Mouse (Mus musculus) c-Kit-positive CD71-negative TER-119-negative erythroid progenitor cells, embryonic 14.5 days (primary cell): ENCODE measurements around the gene Hist1h1t.
"Not testable (repeated sequence)": the region's sequence is repeated elsewhere in the genome, so short reads cannot be mapped to it uniquely, and the experiment has no call there.

Experiments
- DNase-seq: peaks from one replicate; pipeline ENCODE4 v3.0.0-alpha.2; 2013; ENCODE audit warnings: low read depth

Hist1h1t gene

DNA sequence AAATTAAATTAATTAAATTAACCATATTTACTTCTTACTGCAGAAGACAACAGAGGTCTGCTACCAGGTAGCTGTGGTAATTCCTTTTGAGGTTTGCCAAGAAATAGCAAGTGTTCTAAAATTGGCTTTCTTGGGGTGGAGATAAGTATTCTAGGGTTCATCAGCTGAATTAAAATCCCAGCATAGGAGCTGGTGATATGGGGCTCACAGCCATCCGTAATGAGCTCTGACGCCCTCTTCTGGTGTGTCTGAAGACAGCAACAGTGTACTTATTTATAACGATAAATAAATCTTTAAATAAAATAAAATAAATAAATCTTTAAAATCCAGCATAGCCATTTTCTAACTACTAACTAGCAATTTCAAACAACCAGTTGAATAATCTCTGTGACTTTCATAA lies 4.2 kb downstream of the Hist1h1t start:
- no peak for DNase-seq

DNA sequence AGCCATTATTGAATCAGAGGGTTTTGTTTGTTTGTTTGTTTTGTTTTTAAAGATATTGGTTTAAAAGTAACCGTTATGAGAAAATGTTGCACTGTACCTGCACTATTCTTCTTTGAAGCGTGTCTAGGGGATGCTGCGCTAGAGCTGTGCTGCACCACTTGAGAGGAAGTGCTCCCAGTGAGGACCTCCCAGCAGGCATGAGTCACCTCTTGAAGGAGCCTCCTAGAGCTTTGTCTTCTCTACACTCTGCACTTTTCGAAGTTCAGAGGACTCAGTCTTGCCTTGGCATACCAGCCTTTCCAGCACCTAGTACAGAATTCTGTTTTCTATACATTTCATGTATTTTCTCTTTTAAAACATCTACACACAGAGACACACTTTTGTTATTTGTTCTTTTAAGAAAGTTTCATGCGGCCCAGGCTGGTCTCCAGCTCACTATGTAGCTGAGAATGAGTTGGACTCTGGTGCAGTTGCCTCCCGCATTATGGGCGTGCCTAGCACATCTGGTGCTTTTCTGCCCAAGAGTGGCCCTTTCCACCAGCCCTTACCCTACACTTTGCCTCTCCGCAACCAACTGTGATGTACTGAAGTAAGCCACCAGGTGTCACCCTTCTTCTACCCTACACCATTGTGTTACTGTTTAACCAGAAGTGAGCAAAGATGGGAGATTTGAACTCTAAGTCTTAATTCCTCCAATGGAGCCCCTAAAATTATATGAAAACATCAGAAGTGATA lies 5.3 kb downstream of the Hist1h1t start:
- no peak for DNase-seq

DNA sequence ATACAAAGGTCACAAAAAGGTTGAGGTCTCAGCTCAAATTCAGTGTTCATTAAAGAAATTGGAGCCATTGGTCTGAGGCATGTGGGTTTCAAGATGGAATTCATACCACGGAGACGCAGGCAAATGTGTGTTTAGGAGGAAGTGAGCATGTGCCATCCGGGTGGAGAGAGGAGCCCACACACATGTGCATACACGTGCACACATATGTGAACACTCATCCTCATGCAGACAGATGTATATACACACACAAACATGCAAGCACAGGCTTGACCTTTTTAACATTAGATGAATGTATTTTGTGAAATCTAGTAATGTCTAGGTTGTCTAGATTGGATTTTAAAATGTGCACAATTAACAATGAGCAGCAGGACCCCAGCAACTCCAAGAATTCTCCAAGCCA lies 6.6 kb downstream of the Hist1h1t start:
- no peak for DNase-seq

DNA sequence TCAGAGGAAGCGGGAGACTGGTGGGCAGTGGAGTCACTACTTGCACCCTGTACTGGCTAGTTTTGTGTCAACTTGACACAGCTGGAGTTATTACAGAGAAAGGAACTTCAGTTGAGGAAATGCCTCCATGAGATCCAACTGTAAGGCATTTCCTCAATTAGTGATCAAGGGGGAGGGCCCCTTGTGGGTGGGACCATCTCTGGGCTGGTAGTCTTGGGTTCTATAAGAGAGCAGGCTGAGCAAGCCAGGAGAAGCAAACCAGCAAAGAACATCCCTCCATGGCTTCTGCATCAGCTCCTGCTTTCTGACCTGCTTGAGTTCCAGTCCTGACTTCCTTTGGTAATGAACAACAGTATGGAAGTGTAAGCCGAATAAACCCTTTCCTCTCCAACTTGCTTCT lies 7.2 kb downstream of the Hist1h1t start:
- not testable (repeated sequence) for DNase-seq

DNA sequence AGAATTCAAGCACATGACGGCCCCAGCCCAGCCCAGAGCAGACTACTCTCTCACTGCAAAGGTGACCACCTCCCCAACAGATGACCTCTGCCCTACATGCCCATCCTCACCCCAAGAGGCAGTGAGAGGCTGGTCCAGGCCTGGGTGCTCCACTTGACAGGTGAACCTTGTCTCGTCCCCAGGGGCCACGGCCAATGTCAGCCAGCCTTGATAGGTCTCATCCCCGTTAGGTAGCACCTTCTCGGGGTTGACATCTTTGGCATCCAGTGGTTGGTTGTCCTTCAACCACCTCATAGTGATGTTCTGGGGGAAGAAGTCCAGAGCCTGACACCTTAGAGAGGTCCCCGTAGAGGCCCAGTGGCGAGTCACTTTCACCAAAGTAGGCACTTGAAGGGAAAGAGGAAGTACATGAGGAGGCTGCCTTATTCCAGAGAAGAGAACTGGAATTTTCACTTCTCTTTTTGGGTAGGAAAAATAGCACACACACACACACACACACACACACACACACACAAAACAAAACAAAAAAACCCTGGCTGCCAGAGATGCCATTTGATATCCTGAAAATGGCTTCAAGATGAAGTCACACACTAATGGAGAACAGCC lies 10.2 kb downstream of the Hist1h1t start:
- DNase-seq: no peak

DNA sequence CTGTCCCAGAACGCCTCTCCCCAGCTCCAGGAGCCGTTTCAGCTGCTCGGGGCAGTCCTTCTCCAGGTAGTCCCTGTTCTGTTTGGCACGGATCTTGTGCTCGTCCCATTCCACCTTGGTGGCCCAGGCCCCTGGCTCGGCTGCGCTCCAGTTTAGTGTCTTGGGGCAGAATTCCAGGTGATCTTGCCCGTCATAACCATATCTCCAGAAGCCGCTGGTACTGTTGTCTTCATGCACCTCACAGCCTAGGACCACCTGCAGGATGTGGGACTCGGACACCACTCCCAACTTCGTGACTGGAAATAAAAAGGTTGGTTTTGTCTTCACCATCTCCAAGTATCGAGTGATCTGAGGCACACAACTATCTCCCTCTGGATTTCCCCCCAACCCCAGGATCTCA lies 11.2 kb downstream of the Hist1h1t start:
- no peak for DNase-seq

DNA sequence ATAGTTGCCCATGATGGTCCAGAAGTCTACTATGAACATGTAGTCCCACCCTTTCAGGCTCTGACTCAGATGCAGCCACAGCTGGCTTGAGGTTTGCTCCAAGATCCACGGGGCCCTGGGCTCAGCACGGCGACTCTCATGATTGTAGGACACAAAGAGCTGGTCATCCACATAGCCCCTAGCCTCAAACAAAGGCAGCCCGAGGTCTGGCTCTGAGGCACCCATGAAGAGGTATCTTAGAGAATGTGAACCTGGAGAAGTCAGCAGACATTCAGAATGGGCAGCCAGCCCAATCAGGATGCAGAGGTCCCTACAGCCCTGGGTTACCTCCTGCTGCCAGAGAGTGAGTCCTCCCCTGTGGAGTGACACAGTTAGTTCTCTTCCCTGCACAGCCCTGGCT lies 12.4 kb downstream of the Hist1h1t start:
- DNase-seq: no peak

DNA sequence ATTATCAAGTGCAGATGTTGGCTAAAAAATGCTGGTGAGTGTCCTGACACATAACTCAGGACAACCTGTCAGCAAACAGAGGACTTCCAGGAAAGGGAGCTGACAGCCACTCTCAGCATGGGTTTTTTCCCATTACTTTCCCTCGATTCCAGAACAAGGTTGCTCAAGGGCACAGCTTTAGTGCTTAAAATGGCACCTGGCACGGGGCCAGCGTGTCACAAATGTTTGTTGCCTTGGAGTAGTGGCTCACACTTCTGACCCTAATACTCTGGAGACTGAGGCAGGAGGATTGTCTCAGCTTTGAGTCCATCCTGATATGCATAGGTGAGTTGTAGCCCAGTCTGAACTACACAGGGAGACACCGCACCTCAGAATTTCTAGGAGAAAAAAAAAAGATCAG lies 13.0 kb downstream of the Hist1h1t start:
- DNase-seq: no peak

DNA sequence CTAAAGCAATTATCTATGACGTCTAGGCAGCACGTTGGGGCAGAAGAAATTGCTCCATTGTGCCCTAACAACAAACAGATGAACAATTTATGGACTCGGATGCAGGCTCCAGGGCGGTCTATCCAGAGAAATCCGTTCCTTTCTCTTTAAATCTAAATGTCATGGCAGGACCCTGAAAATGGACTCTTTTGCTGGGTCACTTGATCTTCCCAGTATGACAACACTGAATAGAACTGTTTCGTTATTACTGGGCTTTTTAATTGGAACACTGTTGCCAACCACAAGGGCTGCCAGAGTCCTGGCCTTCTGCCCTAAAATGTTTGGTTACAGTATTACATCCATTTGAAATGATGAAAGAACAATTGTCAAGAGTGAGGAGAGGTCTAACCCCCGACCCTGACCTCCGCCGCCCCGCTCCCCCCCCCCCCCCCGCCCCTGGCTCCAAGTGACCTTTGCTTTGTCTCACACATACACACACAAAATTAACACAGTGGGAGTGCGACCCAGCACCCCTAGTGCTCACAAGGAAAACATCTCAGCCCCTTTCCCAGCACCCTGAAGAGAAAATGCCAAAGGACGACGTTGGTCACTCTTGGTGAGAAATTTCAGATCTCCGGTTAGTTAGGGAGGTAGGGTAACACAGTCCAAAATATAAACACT lies 14.2 kb downstream of the Hist1h1t start:
- DNase-seq: no peak

DNA sequence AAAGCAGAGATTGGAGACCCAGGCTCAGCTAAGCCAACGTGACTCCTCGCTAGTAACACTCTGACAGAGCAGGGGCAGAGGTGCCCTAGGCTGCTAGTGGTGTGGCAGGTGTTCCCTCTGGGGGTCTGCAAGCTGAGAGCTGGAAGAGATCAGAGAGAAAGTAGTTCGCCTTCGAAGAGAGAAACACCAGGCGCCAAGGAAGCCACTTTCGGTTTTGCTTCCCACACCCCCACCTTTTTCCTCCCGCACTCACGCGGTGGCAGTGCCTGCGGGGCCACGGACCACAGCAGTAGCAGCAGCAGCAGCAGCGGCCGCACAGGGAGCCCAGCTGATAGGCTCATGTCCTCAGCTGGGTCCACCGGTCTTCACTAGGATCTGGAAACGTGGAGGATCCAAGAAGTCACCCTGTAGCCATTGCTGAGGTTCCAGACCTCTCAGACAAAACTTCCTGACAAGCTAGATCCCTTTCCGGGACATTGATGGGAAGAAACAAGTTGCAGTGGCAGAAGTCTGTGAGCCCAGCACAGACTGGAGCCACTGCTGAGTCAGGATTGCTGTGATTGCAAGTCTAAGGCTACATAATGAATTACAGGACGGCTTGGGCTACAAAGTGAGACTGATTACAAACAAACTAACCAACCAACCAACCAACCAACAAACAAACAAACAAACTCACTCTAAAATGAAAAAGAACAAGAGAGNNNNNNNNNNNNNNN lies 14.9 kb downstream of the Hist1h1t start, which contains the start of gene Hfe:
Hfe (minus strand) TSS at position 481 of the 716 bp plus-strand sequence.
- DNase-seq: no peak

DNA sequence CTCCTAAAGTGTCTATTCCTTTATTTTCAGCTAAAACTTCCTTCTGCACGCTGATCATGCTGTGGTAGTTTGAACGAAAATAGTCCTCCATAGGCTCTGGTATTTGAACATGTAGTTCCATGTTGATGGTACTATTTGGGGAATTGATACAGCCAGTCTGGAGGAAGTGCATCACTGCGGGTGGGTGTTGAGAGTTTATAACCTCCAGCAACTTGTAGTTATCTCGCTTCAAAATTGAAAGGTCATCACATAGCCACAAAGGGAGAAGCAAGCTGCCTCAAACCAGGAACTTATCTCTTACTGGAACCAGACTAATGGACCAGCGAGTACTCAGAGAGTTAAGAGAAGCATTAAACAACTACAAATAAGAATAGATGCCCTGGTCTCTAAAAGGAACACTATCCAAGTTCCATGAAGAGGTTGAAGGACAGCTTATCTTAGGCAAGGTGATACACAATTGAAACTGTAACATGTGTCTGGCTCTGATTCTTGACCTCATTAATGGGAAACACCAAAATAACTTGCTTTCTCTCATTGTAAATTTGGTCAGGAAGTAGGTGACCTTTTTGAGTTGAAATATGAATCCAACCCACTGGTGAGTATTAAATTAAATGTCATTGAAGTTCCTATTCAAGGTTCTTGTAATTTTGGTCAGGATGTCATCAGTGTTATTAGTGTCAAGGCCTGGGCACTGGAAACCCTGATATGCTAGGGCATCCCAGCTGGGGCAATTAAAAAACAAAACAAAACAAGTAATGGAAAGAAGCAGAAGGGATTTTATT lies 20.8 kb downstream of the Hist1h1t start:
- DNase-seq: no peak

DNA sequence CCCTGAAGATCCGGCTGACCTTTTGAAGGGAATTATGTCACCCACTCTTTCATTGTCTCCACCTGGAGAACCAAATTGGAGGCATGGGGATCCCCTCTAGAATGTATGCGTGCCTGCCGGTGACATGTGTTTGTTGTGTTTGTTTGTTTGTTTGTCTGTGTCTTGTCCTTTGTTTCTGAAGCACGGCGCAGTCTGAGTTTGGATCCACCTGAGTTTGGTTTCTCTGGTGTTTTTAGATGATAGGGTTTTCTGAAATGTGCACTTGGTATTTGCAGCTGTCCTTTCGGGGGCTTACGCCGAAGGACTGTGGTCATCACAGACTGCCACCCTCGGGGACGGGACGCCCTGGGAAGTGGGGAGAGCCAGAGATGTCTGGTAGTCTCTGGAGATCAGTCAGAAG lies 21.6 kb downstream of the Hist1h1t start:
- no peak for DNase-seq

DNA sequence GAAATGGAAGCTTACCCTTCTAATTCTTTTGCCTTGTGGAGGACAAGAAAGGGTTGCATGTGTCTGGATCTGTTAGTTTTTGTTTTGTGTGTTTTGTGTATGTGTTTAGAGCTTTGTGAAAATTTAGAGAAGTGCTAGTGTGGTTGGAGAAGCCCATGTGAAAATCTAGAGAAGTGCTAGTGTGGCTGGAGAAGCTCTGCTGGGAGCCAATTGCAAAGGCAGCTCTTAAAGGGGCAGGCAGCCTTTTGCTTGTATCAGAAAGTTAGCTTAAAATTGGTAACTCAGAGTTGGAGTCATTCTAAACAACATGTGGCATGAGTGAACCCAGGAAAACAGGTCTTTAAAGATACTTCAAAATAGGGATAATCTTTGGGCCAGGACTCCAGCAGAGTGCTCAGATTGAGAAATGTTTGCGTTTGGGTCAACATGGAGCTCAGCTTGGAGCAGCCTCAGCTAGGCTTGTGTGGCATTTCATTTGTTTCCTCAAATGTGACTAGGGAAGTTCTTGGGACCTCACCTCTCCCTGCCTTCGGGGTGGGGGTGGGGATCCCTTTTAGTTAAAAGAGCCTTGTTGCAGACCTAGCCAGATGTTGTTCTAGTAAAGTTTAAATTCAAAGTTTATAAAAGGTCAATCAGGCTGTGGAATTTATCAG lies 22.1 kb downstream of the Hist1h1t start:
- DNase-seq: not testable (repeated sequence)

DNA sequence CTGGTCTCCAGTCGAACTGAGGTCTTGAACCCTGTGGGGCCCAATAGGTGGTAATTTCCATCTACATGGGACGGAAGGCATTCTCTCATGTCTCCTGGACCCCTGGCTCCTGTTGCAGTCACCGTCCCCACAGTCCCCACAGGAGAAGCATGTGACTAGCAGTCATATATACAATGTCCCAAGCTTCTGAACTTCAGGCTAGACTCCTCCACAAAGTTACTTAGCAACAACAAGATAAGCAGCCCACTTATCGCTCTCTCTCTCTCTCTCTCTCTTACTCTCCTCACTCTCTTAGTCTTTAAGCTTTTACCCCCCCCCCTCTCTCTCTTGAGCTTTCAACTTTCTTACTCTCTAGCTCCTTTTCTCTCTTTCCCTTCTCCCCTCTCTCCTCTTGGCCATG lies 28.6 kb downstream of the Hist1h1t start:
- no peak for DNase-seq

DNA sequence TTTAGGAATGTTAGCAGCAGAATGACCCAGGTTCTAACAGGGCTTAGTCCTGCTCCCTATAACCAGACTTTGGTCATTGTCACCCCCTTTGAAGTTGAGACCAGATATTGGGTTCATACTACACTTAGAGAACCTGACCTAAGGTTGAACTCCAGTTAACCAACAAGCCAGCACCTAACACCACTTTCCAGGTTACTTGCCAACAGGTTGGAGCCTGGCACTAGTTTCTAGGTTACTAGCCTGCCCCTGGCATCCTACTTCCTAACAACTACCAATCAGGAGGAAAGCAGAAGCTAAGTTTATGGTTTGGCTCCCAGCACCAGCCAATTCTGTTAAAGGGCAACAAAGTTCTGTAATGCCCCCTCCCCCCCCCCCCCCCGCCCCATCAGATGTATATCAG lies 29.6 kb downstream of the Hist1h1t start:
- DNase-seq: no peak

DNA sequence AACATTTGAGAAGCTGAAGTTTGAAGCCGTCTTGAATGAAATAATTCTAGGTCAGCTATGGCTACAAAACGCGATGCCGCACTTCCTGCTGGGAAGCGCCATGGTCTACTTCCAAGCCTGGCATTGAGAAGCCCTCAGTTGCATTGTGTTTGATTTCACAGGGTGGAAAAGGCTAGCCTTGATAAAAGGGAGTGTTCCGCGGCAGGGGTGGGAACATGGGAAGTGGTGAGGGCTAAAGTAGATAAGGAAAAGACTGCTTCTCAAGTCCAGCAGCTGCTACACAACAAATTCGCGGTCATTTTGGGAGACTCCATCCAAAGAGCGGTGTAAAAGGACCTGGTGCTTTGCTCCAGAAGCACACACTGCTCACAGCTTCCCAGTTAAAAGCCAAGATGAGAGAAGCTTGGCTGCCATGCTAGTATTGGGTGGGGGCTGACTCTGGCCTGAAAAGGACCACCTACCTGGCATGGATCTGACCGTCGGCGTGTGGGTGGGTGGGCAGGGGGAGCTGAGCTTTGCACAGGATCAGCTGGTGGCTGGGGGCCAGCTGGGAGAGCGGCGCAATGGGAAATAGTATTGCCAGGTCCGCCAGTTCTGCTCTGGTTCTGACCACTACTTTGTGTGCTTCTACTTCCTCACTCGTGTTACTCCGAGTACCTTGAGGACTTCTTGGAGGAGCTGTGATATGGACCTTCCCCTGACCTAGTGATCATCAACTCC lies 33.0 kb downstream of the Hist1h1t start:
- DNase-seq: no peak

DNA sequence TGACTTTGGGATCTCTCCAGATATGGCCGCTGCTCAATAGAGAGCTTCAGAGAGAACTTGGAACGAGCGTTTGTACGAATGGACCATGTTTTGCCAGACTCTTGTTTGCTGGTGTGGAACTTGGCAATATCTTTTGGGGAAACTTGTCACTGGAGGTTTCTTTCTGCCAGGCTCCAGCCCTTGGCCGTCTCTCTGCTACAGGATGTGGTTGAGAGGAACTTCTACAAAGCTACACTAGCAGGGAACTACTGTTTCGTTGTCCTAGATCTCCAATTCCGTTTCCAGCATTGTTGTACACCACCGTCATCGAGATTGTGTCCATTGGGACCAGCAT lies 33.5 kb downstream of the Hist1h1t start:
- no peak for DNase-seq

DNA sequence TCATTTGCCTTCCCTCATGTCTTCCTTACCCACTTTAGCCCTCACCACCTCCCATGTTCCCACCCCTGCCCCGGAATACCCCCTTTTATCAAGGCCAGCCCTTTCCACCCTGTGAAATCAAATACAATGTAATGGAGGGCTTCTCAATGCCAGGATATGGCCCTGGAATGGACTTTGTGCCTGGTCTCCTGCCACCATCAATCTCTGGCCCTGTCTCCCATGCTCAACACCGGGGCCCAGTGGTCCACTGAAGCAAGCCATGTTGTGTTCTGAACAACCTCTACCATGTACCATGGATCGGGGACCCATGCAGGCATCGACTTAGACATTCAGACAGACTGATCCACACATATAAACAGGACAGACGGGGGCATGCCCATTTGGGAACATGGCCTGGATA lies 34.1 kb downstream of the Hist1h1t start:
- DNase-seq: no peak

DNA sequence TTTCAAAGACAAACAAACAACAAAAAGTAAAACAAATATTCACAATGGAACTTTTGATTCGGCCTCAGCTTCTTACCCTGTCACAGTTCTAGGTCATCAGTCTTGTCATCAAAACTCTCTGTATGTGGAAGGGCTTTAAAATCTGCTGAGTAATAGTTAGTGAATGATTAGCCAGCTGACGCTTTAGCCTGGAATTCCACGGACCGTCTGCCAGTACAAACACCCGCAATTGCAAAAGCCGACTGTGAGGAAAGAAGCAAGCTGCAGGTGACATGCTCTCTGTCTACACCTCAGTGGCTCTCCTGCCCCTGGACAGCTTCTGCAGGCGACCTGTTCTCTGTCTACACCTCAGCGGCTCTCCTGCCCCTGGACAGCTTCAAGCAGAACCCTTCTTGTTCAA lies 34.9 kb downstream of the Hist1h1t start:
- DNase-seq: no peak

DNA sequence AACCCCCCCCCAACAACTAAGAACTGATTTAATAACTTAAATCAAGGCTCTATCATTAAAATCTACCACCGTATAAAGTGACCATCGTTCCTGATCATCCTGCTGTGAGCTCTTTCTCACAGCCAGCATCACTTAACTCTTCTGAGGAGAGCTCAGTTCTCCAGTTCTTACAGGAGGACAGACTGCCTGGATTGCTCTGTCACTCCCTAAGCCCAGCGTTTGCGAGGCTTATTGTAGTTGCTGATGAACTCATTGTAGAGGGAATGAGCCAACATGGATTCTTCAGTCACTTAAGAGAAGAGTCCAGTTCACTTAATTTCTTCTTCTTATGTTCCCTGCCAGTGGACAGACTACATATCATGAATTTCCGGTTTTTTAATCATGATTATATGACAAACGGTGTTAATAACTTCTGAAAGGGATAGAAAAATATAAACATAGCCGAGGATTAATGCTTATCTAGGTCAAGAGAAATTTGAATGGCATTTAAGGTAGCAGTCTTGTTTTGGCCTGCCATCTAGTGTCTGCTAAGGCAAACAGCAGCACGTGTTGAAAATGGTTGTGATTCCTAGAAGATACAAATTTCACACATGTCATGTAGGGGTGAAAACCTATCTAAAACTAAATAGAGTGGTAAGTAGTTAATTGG lies 36.7 kb downstream of the Hist1h1t start:
- no peak for DNase-seq
